Mouse (Mus musculus) forebrain, embryonic 15.5 days (tissue): ENCODE results near the gene Hist1h4d. TPM values are rescaled to one million over a fixed set of nuclear protein-coding genes. Genes with fewer than 3 reads are reported as not detected.

Source experiments
- ATAC-seq: fragments of 200-750 bp; cut with Nextera tagmentation; replicated peaks from 2 replicates; pipeline ENCODE4 v1.8.0; 2017; ENCODE audit warnings: mild to moderate bottlenecking, moderate TSS enrichment, moderate library complexity
- H3K27ac ChIP-seq: fragments of 300-500 bp; sonication (generic); replicated peaks from 2 replicates; pipeline ENCODE4 v1.5.1; 2015; ENCODE audit warnings: mild to moderate bottlenecking, inconsistent platforms
- H3K27me3 ChIP-seq: fragments of 300-500 bp; sonication (generic); 2 replicates; pipeline ENCODE4 v1.6.1; 2015; ENCODE audit warnings: inconsistent platforms
- H3K36me3 ChIP-seq: fragments of 300-500 bp; sonication (generic); 2 replicates; pipeline ENCODE4 v1.6.1; 2015; ENCODE audit warnings: mild to moderate bottlenecking, inconsistent platforms
- H3K4me1 ChIP-seq: fragments of 300-500 bp; sonication (generic); 2 replicates; pipeline ENCODE4 v1.6.1; 2015; ENCODE audit warnings: inconsistent platforms
- H3K4me2 ChIP-seq: fragments of 300-500 bp; sonication (generic); replicated peaks from 2 replicates; pipeline ENCODE4 v1.6.1; 2015; ENCODE audit warnings: mild to moderate bottlenecking, inconsistent platforms
- H3K4me3 ChIP-seq: fragments of 300-500 bp; sonication (generic); 2 replicates; pipeline ENCODE4 v1.5.1; 2015; ENCODE audit warnings: mild to moderate bottlenecking, inconsistent platforms
- H3K9ac ChIP-seq: fragments of 300-500 bp; sonication (generic); replicated peaks from 2 replicates; pipeline ENCODE4 v1.6.1; 2015; ENCODE audit warnings: mild to moderate bottlenecking, inconsistent platforms
- H3K9me3 ChIP-seq: fragments of 300-500 bp; sonication (generic); 2 replicates; pipeline ENCODE4 v1.6.1; 2016; ENCODE audit warnings: inconsistent platforms
- WGBS: fragments of 180-500 bp; shearing (Covaris S2); methylation state at CpG from one replicate; pipeline ENCODE4 v1.1.7; 2015; ENCODE audit warnings: mixed read lengths; 5-methylcytosine and 5-hydroxymethylcytosine counted together
- polyA plus RNA-seq: library from polyadenylated mRNA; unstranded; fragments of >200 nt; fragmentation: Nextera tagmentation; extraction: Ambion mirVana; gene quantifications from 2 replicates; pipeline ENCODE4 v1.2.1, GENCODE M21; 2015

The Hist1h4d gene
- polyA plus RNA-seq, 1 experiment from 2014 or later, result 76.0 TPM

- no peak overlapping the region for H3K27ac ChIP-seq
- WGBS, result 85% methylated on average over 7 of the region's 7 CpGs
- H3K4me2 ChIP-seq, result no peak overlapping the region
- H3K9ac ChIP-seq, result no peak overlapping the region
- no peaks in the 10 kb centered on the region for H3K4me1 ChIP-seq
- H3K36me3 ChIP-seq, result no peaks in the 10 kb centered on the region
- no peaks in the 10 kb centered on the region for H3K27me3 ChIP-seq
- no peaks in the 10 kb centered on the region for H3K9me3 ChIP-seq
- ATAC-seq, result no peak
- no peak overlapping the region for H3K4me3 ChIP-seq
Observed at GRCm38 (mm10) chr13:23592614-23593013, 11.2 kb downstream of the Hist1h4d start.

- H3K4me2 ChIP-seq, result no peak overlapping the region
- H3K36me3 ChIP-seq, result no peaks in the 10 kb centered on the region
- H3K4me3 ChIP-seq, result no peak overlapping the region
- H3K27me3 ChIP-seq, result no peaks in the 10 kb centered on the region
- no peak overlapping the region for H3K9ac ChIP-seq
- 87% methylated on average over 5 of the region's 5 CpGs for WGBS
- no peak for ATAC-seq
- no peaks in the 10 kb centered on the region for H3K4me1 ChIP-seq
- H3K27ac ChIP-seq, result no peak overlapping the region
- H3K9me3 ChIP-seq, result no peaks in the 10 kb centered on the region
Observed at GRCm38 (mm10) chr13:23593051-23593770, 11.8 kb downstream of the Hist1h4d start.

- Histone ChIP-seq H3K36me3 (no peaks in the 10 kb centered on the region), H3K9me3 (no peaks in the 10 kb centered on the region), H3K4me3 (no peak overlapping the region), H3K9ac (no peak overlapping the region), H3K4me1 (no peaks in the 10 kb centered on the region), H3K27me3 (no peaks in the 10 kb centered on the region), H3K4me2 (no peak overlapping the region), H3K27ac (no peak overlapping the region)
- no peak for ATAC-seq
- WGBS, result 77% methylated on average over 2 of the region's 2 CpGs
Observed at GRCm38 (mm10) chr13:23595185-23595584, 13.8 kb downstream of the Hist1h4d start.

GRCm38 (mm10) chr13:23595622-23596372, 14.4 kb downstream of the Hist1h4d start:
- Histone ChIP-seq H3K9ac (no peak overlapping the region), H3K4me1 (no peaks in the 10 kb centered on the region), H3K4me2 (no peak overlapping the region), H3K27ac (no peak overlapping the region), H3K9me3 (no peaks in the 10 kb centered on the region), H3K36me3 (no peaks in the 10 kb centered on the region), H3K27me3 (no peaks in the 10 kb centered on the region), H3K4me3 (no peak overlapping the region)
- WGBS, result 87% methylated on average over 7 of the region's 7 CpGs
- ATAC-seq, result no peak

- no peaks in the 10 kb centered on the region for H3K27me3 ChIP-seq
- ATAC-seq, result no peak
- no peak overlapping the region for H3K4me3 ChIP-seq
- H3K9ac ChIP-seq, result no peak overlapping the region
- no peaks in the 10 kb centered on the region for H3K36me3 ChIP-seq
- no peak overlapping the region for H3K4me2 ChIP-seq
- H3K9me3 ChIP-seq, result no peaks in the 10 kb centered on the region
- WGBS, result 8% methylated on average over 9 of the region's 9 CpGs
- no peak overlapping the region for H3K27ac ChIP-seq
- no peaks in the 10 kb centered on the region for H3K4me1 ChIP-seq
Observed at GRCm38 (mm10) chr13:23597957-23598356, 16.6 kb downstream of the Hist1h4d start.

GRCm38 (mm10) chr13:23603182-23603699, 21.8 kb downstream of the Hist1h4d start:
- no peaks in the 10 kb centered on the region for H3K27me3 ChIP-seq
- H3K4me3 ChIP-seq, result no peak overlapping the region
- 91% methylated on average over 7 of the region's 7 CpGs for WGBS
- H3K9me3 ChIP-seq, result no peaks in the 10 kb centered on the region
- no peak for ATAC-seq
- no peak overlapping the region for H3K9ac ChIP-seq
- H3K4me1 ChIP-seq, result no peaks in the 10 kb centered on the region
- no peak overlapping the region for H3K4me2 ChIP-seq
- no peak overlapping the region for H3K27ac ChIP-seq
- H3K36me3 ChIP-seq, result no peaks in the 10 kb centered on the region

- Histone ChIP-seq H3K4me2 (no peak overlapping the region), H3K27me3 (no peaks in the 10 kb centered on the region), H3K27ac (no peak overlapping the region), H3K9ac (no peak overlapping the region), H3K4me3 (no peak overlapping the region), H3K36me3 (no peaks in the 10 kb centered on the region), H3K9me3 (no peaks in the 10 kb centered on the region), H3K4me1 (no peaks in the 10 kb centered on the region)
- no peak for ATAC-seq
- 92% methylated on average over 3 of the region's 3 CpGs for WGBS
Observed at GRCm38 (mm10) chr13:23604452-23604851, 23.1 kb downstream of the Hist1h4d start.

- no peaks in the 10 kb centered on the region for H3K4me1 ChIP-seq
- WGBS, result 89% methylated on average over 3 of the region's 3 CpGs
- H3K4me3 ChIP-seq, result no peak overlapping the region
- H3K9me3 ChIP-seq, result no peaks in the 10 kb centered on the region
- no peak for ATAC-seq
- no peak overlapping the region for H3K9ac ChIP-seq
- H3K27ac ChIP-seq, result no peak overlapping the region
- H3K4me2 ChIP-seq, result no peak overlapping the region
- no peaks in the 10 kb centered on the region for H3K36me3 ChIP-seq
- no peaks in the 10 kb centered on the region for H3K27me3 ChIP-seq
Observed at GRCm38 (mm10) chr13:23605052-23605451, 23.7 kb downstream of the Hist1h4d start.

- Histone ChIP-seq H3K27ac (no peak overlapping the region), H3K4me3 (no peak overlapping the region), H3K27me3 (no peaks in the 10 kb centered on the region), H3K4me1 (no peaks in the 10 kb centered on the region), H3K9me3 (no peaks in the 10 kb centered on the region), H3K36me3 (no peaks in the 10 kb centered on the region), H3K9ac (no peak overlapping the region), H3K4me2 (no peak overlapping the region)
- no peak for ATAC-seq
- 91% methylated on average over 4 of the region's 4 CpGs for WGBS
Observed at GRCm38 (mm10) chr13:23609209-23609608, 27.8 kb downstream of the Hist1h4d start.

- no peaks in the 10 kb centered on the region for H3K36me3 ChIP-seq
Observed at GRCm38 (mm10) chr13:23609844-23610243, 28.4 kb downstream of the Hist1h4d start.

GRCm38 (mm10) chr13:23610393-23610792, 29.0 kb downstream of the Hist1h4d start:
- H3K27ac ChIP-seq, result no peak overlapping the region
- H3K4me2 ChIP-seq, result no peak overlapping the region
- no peaks in the 10 kb centered on the region for H3K4me1 ChIP-seq
- WGBS, result 82% methylated on average over 2 of the region's 2 CpGs
- ATAC-seq, result no peak
- no peaks in the 10 kb centered on the region for H3K9me3 ChIP-seq
- no peaks in the 10 kb centered on the region for H3K36me3 ChIP-seq
- no peaks in the 10 kb centered on the region for H3K27me3 ChIP-seq
- no peak overlapping the region for H3K9ac ChIP-seq
- no peak overlapping the region for H3K4me3 ChIP-seq

More at GRCm38 (mm10) chr13:23609844-23610243, 28.4 kb downstream of the Hist1h4d start:
- H3K9me3 ChIP-seq, result no peaks in the 10 kb centered on the region
- no peak overlapping the region for H3K27ac ChIP-seq
- no peak overlapping the region for H3K4me3 ChIP-seq
- no peak overlapping the region for H3K4me2 ChIP-seq
- H3K27me3 ChIP-seq, result no peaks in the 10 kb centered on the region
- no peak for ATAC-seq
- no peak overlapping the region for H3K9ac ChIP-seq
- no peaks in the 10 kb centered on the region for H3K4me1 ChIP-seq

GRCm38 (mm10) chr13:23611638-23612037, 30.2 kb downstream of the Hist1h4d start:
- Histone ChIP-seq H3K9ac (no peak overlapping the region), H3K27me3 (no peaks in the 10 kb centered on the region), H3K4me2 (no peak overlapping the region), H3K4me1 (no peaks in the 10 kb centered on the region), H3K36me3 (no peaks in the 10 kb centered on the region), H3K9me3 (no peaks in the 10 kb centered on the region), H3K4me3 (no peak overlapping the region), H3K27ac (no peak overlapping the region)
- no peak for ATAC-seq
- 89% methylated on average over 3 of the region's 3 CpGs for WGBS
